Mouse (Mus musculus) heart, postnatal 0 days (tissue): Measurements from ENCODE around the gene Bcl6b. TPM values are rescaled to one million over a fixed set of nuclear protein-coding genes. Genes with fewer than 3 reads are reported as not detected.

ENCODE experiments used
- ATAC-seq: fragments of 200-750 bp; cut with Nextera tagmentation; 2 replicates; pipeline ENCODE4 v1.8.0; 2017; ENCODE audit warnings: low read depth, moderate number of reproducible peaks, moderate library complexity; ENCODE audit not compliant: insufficient read depth
- DNase-seq: peaks from one replicate; pipeline ENCODE4 v3.0.0-alpha.2; 2016; ENCODE audit warnings: low spot score
- H3K27ac ChIP-seq: fragments of 300-500 bp; sonication (generic); 2 replicates; pipeline ENCODE4 v1.5.1; 2014; ENCODE audit warnings: low read depth, mild to moderate bottlenecking
- H3K27me3 ChIP-seq: fragments of 300-500 bp; sonication (generic); 2 replicates; pipeline ENCODE4 v1.6.1; 2014; ENCODE audit warnings: low read length, mixed read lengths; ENCODE audit not compliant: control insufficient read depth, insufficient read depth
- H3K36me3 ChIP-seq: fragments of 300-500 bp; sonication (generic); replicated peaks from 2 replicates; pipeline ENCODE4 v1.6.1; 2014; ENCODE audit warnings: low read length, mixed read lengths; ENCODE audit not compliant: control insufficient read depth, insufficient read depth
- H3K4me1 ChIP-seq: fragments of 300-500 bp; sonication (generic); 2 replicates; pipeline ENCODE4 v1.6.1; 2014; ENCODE audit warnings: antibody characterized with exemption; ENCODE audit not compliant: control insufficient read depth, insufficient read depth
- H3K4me2 ChIP-seq: fragments of 300-500 bp; sonication (generic); 2 replicates; pipeline ENCODE4 v1.6.1; 2014; ENCODE audit warnings: low read depth, mild to moderate bottlenecking, low read length, moderate library complexity
- H3K4me3 ChIP-seq: fragments of 300-500 bp; sonication (generic); 2 replicates; pipeline ENCODE4 v1.5.1; 2014; ENCODE audit warnings: low read depth, low read length
- H3K9ac ChIP-seq: fragments of 300-500 bp; sonication (generic); replicated peaks from 2 replicates; pipeline ENCODE4 v1.6.1; 2014; ENCODE audit warnings: low read depth, low read length, mixed read lengths
- H3K9me3 ChIP-seq: fragments of 300-500 bp; sonication (generic); replicated peaks from 2 replicates; pipeline ENCODE4 v1.6.1; 2016; ENCODE audit warnings: low read length; ENCODE audit not compliant: control insufficient read depth
- CTCF ChIP-seq: IDR thresholded peaks from 2 replicates; pipeline ENCODE4 v1.5.1; 2016; ENCODE audit warnings: antibody characterized with exemption, control low read depth, low read depth
- EP300 ChIP-seq: IDR thresholded peaks from 2 replicates; pipeline ENCODE4 v1.6.1; 2016; ENCODE audit warnings: antibody characterized with exemption, low read depth
- WGBS: fragments of 180-500 bp; shearing (Covaris S2); extraction: QIAGEN DNeasy Blood & Tissue Kit; methylation state at CpG from one replicate; pipeline ENCODE4 v1.1.7; 2014; 5-methylcytosine and 5-hydroxymethylcytosine counted together
- polyA plus RNA-seq: library from polyadenylated mRNA; unstranded; fragments of >200 nt; fragmentation: Nextera tagmentation; extraction: Ambion mirVana; gene quantifications from 2 replicates; pipeline ENCODE4 v1.2.1, GENCODE M21; 2015
- total RNA-seq: library from RNA; depleted of rRNA; stranded (reverse); fragments of >200 nt; gene quantifications from 2 replicates; pipeline ENCODE4 v1.2.3, GENCODE M21; 2014; ENCODE audit warnings: low replicate concordance

Gene Bcl6b
- total and polyA plus RNA-seq, 2 experiments from 2014 or later = 12.8 to 16.8 TPM

GRCm38 (mm10) chr11:70220731-70221602 is 8.6 kb downstream of the Bcl6b start, which contains the start of gene Slc16a13:
Gene Slc16a13, minus strand, starts transcription at chr11:70221064.
- H3K36me3 ChIP-seq = peaks cover under 1% of the 10 kb centered on the region; the same call in 1 of the 2 replicates
- WGBS = under 1% methylated on average over 28 of the region's 28 CpGs
- H3K4me3 ChIP-seq = peak within 1 kb of the TSS; percentile 48
- no peaks in the 10 kb centered on the region for H3K9me3 ChIP-seq
- H3K4me1 ChIP-seq = peaks cover 13% of the 10 kb centered on the region; the same call in 1 of the 2 replicates
- peaks cover 14% of the 10 kb centered on the region for H3K27me3 ChIP-seq
- H3K4me2 ChIP-seq = peak within 1 kb of the TSS; percentile 93
- ATAC-seq (peak; percentile 95), DNase-seq (peak; percentile 94)
- TF ChIP-seq EP300 (no peak), CTCF (no peak)
- H3K9ac ChIP-seq = peak within 1 kb of the TSS; percentile 59
- H3K27ac ChIP-seq = peak within 1 kb of the TSS; percentile 79

- H3K4me2 ChIP-seq = peak overlapping the region; percentile 93
- peaks cover 13% of the 10 kb centered on the region; the same call in 1 of the 2 replicates for H3K4me1 ChIP-seq
- no peak for DNase-seq
- TF ChIP-seq EP300 (no peak), CTCF (no peak)
- peak overlapping the region; percentile 35 for H3K27ac ChIP-seq
- 2% methylated on average over 24 of the region's 24 CpGs for WGBS
- no peaks in the 10 kb centered on the region for H3K9me3 ChIP-seq
- H3K36me3 ChIP-seq = no peaks in the 10 kb centered on the region; the same call in 1 of the 2 replicates
- H3K4me3 ChIP-seq = peak overlapping the region; percentile 48
- ATAC-seq = no peak
- H3K9ac ChIP-seq = peak overlapping the region; percentile 59
- peaks cover 17% of the 10 kb centered on the region for H3K27me3 ChIP-seq
These were observed 9.3 kb downstream of the Bcl6b start for GRCm38 (mm10) chr11:70220323-70220722.

GRCm38 (mm10) chr11:70219873-70220272 is 9.7 kb downstream of the Bcl6b start:
- no peak for TF ChIP-seq CTCF
- no peak for TF ChIP-seq EP300
- DNase-seq (no peak), ATAC-seq (no peak)
- H3K27ac ChIP-seq = peak overlapping the region; percentile 35
- H3K4me1 ChIP-seq = peaks cover 13% of the 10 kb centered on the region; the same call in 1 of the 2 replicates
- 75% methylated on average over 7 of the region's 7 CpGs for WGBS
- H3K9ac ChIP-seq = peak overlapping the region; percentile 59
- peaks cover 21% of the 10 kb centered on the region for H3K27me3 ChIP-seq
- H3K36me3 ChIP-seq = no peaks in the 10 kb centered on the region; the same call in 1 of the 2 replicates
- H3K4me3 ChIP-seq = peak overlapping the region; percentile 48
- peak overlapping the region; percentile 93 for H3K4me2 ChIP-seq
- H3K9me3 ChIP-seq = no peaks in the 10 kb centered on the region

- H3K4me2 ChIP-seq = 0 out of 2 replicates have a peak overlapping the region, but pooled peaks have one; percentile 7
These were observed 10.7 kb downstream of the Bcl6b start for GRCm38 (mm10) chr11:70218741-70219470.

GRCm38 (mm10) chr11:70218039-70218438 is 11.6 kb downstream of the Bcl6b start:
- H3K4me3 ChIP-seq = no peak overlapping the region
- TF ChIP-seq EP300 (no peak), CTCF (no peak)
- peaks cover 40% of the 10 kb centered on the region for H3K27me3 ChIP-seq
- no peaks in the 10 kb centered on the region for H3K36me3 ChIP-seq
- H3K9ac ChIP-seq = no peak overlapping the region
- 67% methylated on average over 4 of the region's 4 CpGs for WGBS
- H3K4me1 ChIP-seq = peaks cover 20% of the 10 kb centered on the region; the same call in 1 of the 2 replicates
- no peak overlapping the region for H3K27ac ChIP-seq
- no peaks in the 10 kb centered on the region for H3K9me3 ChIP-seq
- no peak for ATAC-seq
- H3K4me2 ChIP-seq = no peak overlapping the region
- DNase-seq = no peak

More at GRCm38 (mm10) chr11:70218741-70219470, 10.7 kb downstream of the Bcl6b start:
- H3K36me3 ChIP-seq = no peaks in the 10 kb centered on the region; the same call in 1 of the 2 replicates
- H3K27me3 ChIP-seq = peaks cover 31% of the 10 kb centered on the region
- 92% methylated on average over 15 of the region's 15 CpGs for WGBS
- TF ChIP-seq CTCF (no peak), EP300 (no peak)
- no peaks in the 10 kb centered on the region for H3K9me3 ChIP-seq
- DNase-seq (no peak), ATAC-seq (no peak)
- H3K4me1 ChIP-seq = peaks cover 16% of the 10 kb centered on the region; the same call in 1 of the 2 replicates
- no peak overlapping the region for H3K9ac ChIP-seq
- no peak overlapping the region for H3K4me3 ChIP-seq
- no peak overlapping the region for H3K27ac ChIP-seq
